Mouse (Mus musculus) ES-Bruce4 (cell line): ENCODE results near the gene Chek2. TPM values are rescaled to one million over a fixed set of nuclear protein-coding genes. Genes with fewer than 3 reads are reported as not detected.
"Not testable (repeated sequence)": the region's sequence is repeated elsewhere in the genome, so short reads cannot be mapped to it uniquely, and the experiment has no call there.

Experiments used
- H3K27ac ChIP-seq: 2 replicates; pipeline ENCODE4 v1.5.1; 2012; ENCODE audit warnings: low read length, inconsistent platforms; ENCODE audit not compliant: insufficient read depth
- H3K27me3 ChIP-seq: 2 replicates; pipeline ENCODE4 v1.6.1; 2012; ENCODE audit warnings: mild to moderate bottlenecking, low read length, inconsistent platforms; ENCODE audit not compliant: control insufficient read depth, poor library complexity, insufficient read depth, severe bottlenecking
- H3K36me3 ChIP-seq: 2 replicates; pipeline ENCODE4 v1.6.1; 2012; ENCODE audit warnings: inconsistent platforms, mild to moderate bottlenecking, low read length, moderate library complexity; ENCODE audit not compliant: control insufficient read depth, poor library complexity, insufficient read depth, severe bottlenecking
- H3K4me1 ChIP-seq: one replicate; pipeline ENCODE4 v1.8.1; 2011; ENCODE audit warnings: low read length; ENCODE audit not compliant: control insufficient read depth, insufficient read depth
- H3K4me3 ChIP-seq: 2 replicates; pipeline ENCODE4 v1.5.1; 2011; ENCODE audit warnings: low read depth, mild to moderate bottlenecking, low read length
- H3K9ac ChIP-seq: 2 replicates; pipeline ENCODE4 v1.6.1; 2012; ENCODE audit warnings: low read depth, mild to moderate bottlenecking, inconsistent platforms; ENCODE audit not compliant: poor library complexity, severe bottlenecking
- H3K9me3 ChIP-seq: replicated peaks from 2 replicates; pipeline ENCODE4 v1.6.1; 2012; ENCODE audit warnings: mild to moderate bottlenecking, low read length, inconsistent platforms; ENCODE audit not compliant: control insufficient read depth, poor library complexity, insufficient read depth, severe bottlenecking
- CTCF ChIP-seq: IDR thresholded peaks from one replicate; pipeline ENCODE4 v1.8.1; 2011; ENCODE audit warnings: low read depth, low read length
- EP300 ChIP-seq: IDR thresholded peaks from 2 replicates; pipeline ENCODE4 v1.6.1; 2011; ENCODE audit warnings: low read depth, low read length; ENCODE audit not compliant: insufficient read depth
- POLR2A ChIP-seq: IDR thresholded peaks from one replicate; pipeline ENCODE4 v1.8.1; 2011; ENCODE audit warnings: low read length; ENCODE audit not compliant: insufficient read depth
- polyA plus RNA-seq: library from polyadenylated mRNA; stranded (reverse); fragments of >200 nt; gene quantifications from 2 replicates; pipeline ENCODE4 v1.2.4, GENCODE M21; 2011; ENCODE audit warnings: low read depth; ENCODE audit not compliant: missing spikeins, insufficient read depth, insufficient read length

Chek2 gene
- polyA plus RNA-seq, 1 experiment = 107 TPM

DNA sequence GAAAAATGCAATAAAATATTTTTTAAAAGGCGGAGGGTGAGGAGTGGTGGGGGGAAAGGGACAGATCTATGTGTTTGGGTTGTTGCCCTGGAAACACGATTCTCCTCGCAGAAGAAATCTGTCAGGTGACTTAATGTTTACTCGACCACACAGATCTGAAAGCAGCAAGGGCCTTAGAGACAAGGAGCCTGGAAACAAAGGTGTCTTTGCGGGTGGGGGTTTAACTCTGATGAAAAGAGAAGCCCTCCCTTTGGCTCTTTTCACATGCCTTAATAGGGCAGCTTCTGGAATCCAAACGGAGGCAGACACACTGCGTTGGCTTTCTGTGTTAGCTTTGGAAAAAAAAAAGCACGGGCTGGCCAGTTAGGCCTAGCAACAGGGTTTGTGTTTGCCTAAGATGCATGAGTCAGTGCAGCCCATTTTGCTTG lies 29.5 kb downstream of the Chek2 start:
- Histone ChIP-seq H3K9me3 (no peaks in the 10 kb centered on the region), H3K27ac (no peak overlapping the region), H3K36me3 (peaks cover 63% of the 10 kb centered on the region), H3K4me3 (no peak overlapping the region), H3K4me1 (no peaks in the 10 kb centered on the region), H3K9ac (no peak overlapping the region), H3K27me3 (no peaks in the 10 kb centered on the region)
- TF ChIP-seq POLR2A = no peak
- TF ChIP-seq CTCF = no peak
- no peak for TF ChIP-seq EP300

DNA sequence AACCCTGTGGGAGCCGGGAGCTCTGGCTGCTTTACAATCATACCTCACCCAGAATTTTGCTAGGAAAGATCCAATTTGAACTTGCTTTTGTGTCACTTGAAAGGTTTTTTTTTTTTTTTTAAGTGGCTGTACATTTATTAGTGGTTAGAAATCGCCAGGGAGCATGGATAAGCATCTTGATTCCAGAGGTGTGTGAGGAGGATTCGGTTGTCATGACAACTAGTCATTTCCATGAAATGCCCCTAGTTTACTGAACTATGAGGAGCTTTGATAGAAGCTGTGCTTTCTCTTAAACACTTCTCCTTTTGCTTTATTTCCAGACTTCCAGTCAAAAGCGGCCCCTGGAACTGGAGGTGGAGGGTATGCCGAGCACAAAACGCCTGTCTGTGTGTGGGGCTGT lies 33.4 kb downstream of the Chek2 start:
- TF ChIP-seq CTCF (no peak), EP300 (no peak), POLR2A (no peak)
- no peaks in the 10 kb centered on the region for H3K27me3 ChIP-seq
- no peak overlapping the region for H3K9ac ChIP-seq
- peaks cover 37% of the 10 kb centered on the region for H3K36me3 ChIP-seq
- no peaks in the 10 kb centered on the region for H3K4me1 ChIP-seq
- no peak overlapping the region for H3K27ac ChIP-seq
- no peak overlapping the region for H3K4me3 ChIP-seq
- no peaks in the 10 kb centered on the region for H3K9me3 ChIP-seq

DNA sequence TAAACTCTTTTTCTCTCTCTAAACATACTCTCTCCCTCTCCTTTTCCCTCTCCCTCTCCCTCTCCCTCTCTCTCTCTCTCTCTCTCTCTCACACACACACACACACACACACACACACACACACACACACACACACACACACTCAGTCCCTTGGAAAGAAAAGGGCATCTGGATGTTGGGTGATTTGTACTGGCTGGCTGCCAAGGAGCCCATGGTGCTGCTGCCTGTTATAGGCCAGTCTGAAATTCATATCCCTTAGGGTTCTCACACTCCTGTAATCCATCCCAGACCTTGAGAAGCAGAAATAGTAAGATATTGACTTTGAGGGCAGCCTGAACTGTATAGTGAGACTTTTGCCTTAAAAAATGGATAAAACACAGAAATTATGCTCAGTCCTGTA lies 34.9 kb downstream of the Chek2 start:
- TF ChIP-seq EP300 (no peak), CTCF (no peak), POLR2A (no peak)
- Histone ChIP-seq H3K9ac (no peak overlapping the region), H3K36me3 (peaks cover 27% of the 10 kb centered on the region), H3K27me3 (no peaks in the 10 kb centered on the region), H3K4me1 (no peaks in the 10 kb centered on the region), H3K27ac (no peak overlapping the region), H3K4me3 (no peak overlapping the region), H3K9me3 (no peaks in the 10 kb centered on the region)

DNA sequence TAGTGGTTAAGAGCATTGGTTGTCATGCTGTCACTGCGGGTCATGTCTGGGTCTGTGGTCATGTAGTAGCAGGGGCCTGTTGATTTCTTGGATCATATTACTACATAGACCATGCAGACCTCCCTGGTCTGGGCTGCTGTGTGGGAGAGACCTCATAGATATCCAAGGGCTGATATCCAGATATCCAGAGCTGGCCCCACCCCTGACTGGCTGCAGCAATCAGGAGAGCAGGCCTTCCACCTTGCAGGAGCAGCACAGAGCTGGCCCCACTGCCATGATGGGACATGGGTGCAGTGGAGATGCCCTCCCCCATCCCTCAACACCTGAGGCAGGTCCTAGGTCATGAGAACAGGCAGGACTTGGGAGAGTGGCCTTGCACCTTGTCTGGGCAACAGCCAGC lies 35.5 kb downstream of the Chek2 start:
- Histone ChIP-seq H3K4me3 (no peak overlapping the region), H3K27me3 (no peaks in the 10 kb centered on the region), H3K9ac (no peak overlapping the region), H3K27ac (no peak overlapping the region), H3K4me1 (no peaks in the 10 kb centered on the region), H3K9me3 (no peaks in the 10 kb centered on the region), H3K36me3 (peaks cover 21% of the 10 kb centered on the region)
- no peak for TF ChIP-seq EP300
- TF ChIP-seq POLR2A = no peak
- no peak for TF ChIP-seq CTCF

DNA sequence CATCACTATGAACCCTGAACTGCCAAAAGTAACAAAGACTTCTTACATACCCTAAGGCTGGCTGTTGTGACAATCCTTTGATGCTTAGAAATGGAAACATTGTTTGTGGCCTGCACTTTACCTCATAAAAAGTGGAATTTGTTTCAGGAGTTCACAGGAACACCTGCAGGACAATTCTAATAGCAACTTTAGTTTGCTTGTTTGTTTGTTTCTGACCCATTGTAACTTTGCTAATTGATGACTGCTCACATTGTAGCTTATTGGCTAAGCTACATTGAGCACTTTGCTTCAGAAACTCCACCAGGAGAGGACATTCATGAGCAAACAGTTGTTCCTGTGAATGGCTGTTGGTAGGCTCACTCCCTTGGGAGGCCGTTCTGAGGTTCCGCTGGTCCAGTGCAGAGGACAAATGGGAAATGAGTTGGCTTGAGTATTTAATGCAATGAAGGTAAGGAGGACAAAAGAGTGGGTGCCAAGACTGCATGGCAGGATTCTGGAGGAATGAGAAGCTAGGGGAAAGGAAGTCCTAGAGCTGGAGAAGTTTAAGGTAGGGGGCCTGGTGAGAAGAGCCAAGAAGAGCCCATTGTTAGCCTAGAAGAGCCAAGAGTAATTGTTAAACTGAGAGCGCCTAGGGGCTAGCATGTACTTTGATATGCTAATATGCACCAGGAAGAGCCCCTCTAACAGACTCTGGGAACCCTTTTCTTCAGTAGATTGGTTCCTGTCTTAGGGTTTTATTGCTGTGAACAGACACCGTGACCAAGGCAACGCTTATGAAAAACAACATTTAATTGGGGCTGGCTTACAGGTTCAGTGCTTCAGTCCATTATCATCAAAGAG lies 38.1 kb downstream of the Chek2 start:
- H3K36me3 ChIP-seq = peaks cover 10% of the 10 kb centered on the region
- no peaks in the 10 kb centered on the region for H3K9me3 ChIP-seq
- H3K4me3 ChIP-seq = no peak overlapping the region
- no peak overlapping the region for H3K9ac ChIP-seq
- TF ChIP-seq CTCF (no peak), EP300 (no peak), POLR2A (no peak)
- no peak overlapping the region for H3K27ac ChIP-seq
- H3K4me1 ChIP-seq = no peaks in the 10 kb centered on the region
- H3K27me3 ChIP-seq = no peaks in the 10 kb centered on the region

DNA sequence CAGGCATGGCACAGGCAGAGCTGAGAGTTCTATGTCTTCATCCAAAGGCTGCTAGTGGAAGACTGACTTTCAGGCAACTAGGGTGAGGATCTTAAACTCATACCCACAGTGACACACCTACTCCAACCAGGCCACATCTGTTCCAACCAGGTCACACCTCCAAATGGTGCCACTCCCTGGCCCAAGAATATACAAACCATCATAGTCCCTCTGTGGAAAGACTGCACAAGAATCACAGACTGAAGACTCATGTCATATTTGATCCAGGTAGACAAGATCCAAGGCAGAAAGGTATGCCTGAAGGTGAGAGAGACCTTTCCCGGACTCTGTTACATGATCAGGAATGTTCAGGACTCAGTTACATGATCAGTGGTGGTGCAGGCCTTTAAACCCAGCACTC lies 38.7 kb downstream of the Chek2 start:
- not testable (repeated sequence) for H3K9me3 ChIP-seq, H3K36me3 ChIP-seq, H3K27ac ChIP-seq

More for the DNA sequence above, 38.7 kb downstream of the Chek2 start:
- H3K9ac ChIP-seq, H3K4me3 ChIP-seq, H3K27me3 ChIP-seq, H3K4me1 ChIP-seq: not testable (repeated sequence)
